Mouse (Mus musculus) C2C12 (cell line): ENCODE data around the gene Tcn2.

Experiments used
- CEBPB ChIP-seq: IDR thresholded peaks from one replicate; pipeline ENCODE4 v1.6.1; 2011; ENCODE audit warnings: low read depth, mild to moderate bottlenecking, control low read depth, moderate library complexity
- CTCF ChIP-seq: IDR thresholded peaks from one replicate; pipeline ENCODE4 v1.5.1; 2011; ENCODE audit not compliant: control insufficient read depth, insufficient read depth, insufficient read length
- FOSL1 ChIP-seq: IDR thresholded peaks from one replicate; pipeline ENCODE4 v1.8.0; 2011; ENCODE audit warnings: mild to moderate bottlenecking, low read length; ENCODE audit not compliant: poor library complexity, insufficient read depth, severe bottlenecking
- MYOG ChIP-seq: IDR thresholded peaks from one replicate; pipeline ENCODE4 v1.6.1; 2011; ENCODE audit not compliant: control insufficient read depth, insufficient read length; ENCODE audit errors: extremely low read depth
- USF1 ChIP-seq: IDR thresholded peaks from one replicate; pipeline ENCODE4 v1.6.1; 2011; ENCODE audit warnings: low read depth, mild to moderate bottlenecking, control low read depth, moderate library complexity

GRCm38 (mm10) chr11:3973081-3973480 is 41.1 kb upstream of the Tcn2 start:
- TF ChIP-seq CTCF (no peak), CEBPB (no peak), USF1 (no peak), FOSL1 (no peak), MYOG (no peak)
